8 mouse cellular contexts compared by ENCODE assay signal in genomic region chr13:53096615-53097014, GRCm38 (mm10).
DNase-seq lines count a peak whose midpoint lies in the region; ATAC-seq and TF ChIP-seq lines count a peak whose summit lies in the region.

No protein-coding gene starts in this region.

- H3K36me3 ChIP-seq in ES-Bruce4 (ENCODE audit: control insufficient read depth, insufficient read depth, low read length, poor library complexity, severe bottlenecking) = no peaks in the 10 kb centered on the region

- peak; percentile 95 for TF ChIP-seq CTCF in ES-Bruce4 (IDR thresholded peaks at IDR 0.05; ENCODE audit: low read depth, low read length)

- H3K9me3 ChIP-seq in ES-Bruce4 (replicated peaks; ENCODE audit: control insufficient read depth, insufficient read depth, low read length, poor library complexity, severe bottlenecking) = no peaks in the 10 kb centered on the region

- TF ChIP-seq EP300 in ES-Bruce4 (IDR thresholded peaks at IDR 0.05; ENCODE audit: insufficient read depth, low read depth, low read length) = no peak

- ATAC-seq in CD4-positive, CD25-positive, alpha-beta regulatory T cell, adult 4 months = no peak

- no peak overlapping the region for H3K9ac ChIP-seq in ES-Bruce4 (ENCODE audit: low read depth, poor library complexity, severe bottlenecking)

- DNase-seq in CD4-positive, CD25-positive, alpha-beta regulatory T cell, adult 2 months (ENCODE audit: low read depth, low spot score) = peak; percentile 60
- peak; percentile 27 for DNase-seq in cerebellum, adult 11-12 months
- DNase-seq in gastrocnemius, adult 8-10 months (ENCODE audit: low spot score in 2 of 2) = peak; percentile 39 to 47
- peak; percentile 47 to 79 for DNase-seq in layer of hippocampus, adult 8-10 months (ENCODE audit: low spot score in 2 of 2)
- DNase-seq in lung, postnatal 36 days = peak; percentile 75
- peak; percentile 62 for DNase-seq in right cerebral cortex, postnatal 25 days

- no peaks in the 10 kb centered on the region for H3K4me1 ChIP-seq in ES-Bruce4 (ENCODE audit: control insufficient read depth, insufficient read depth, low read length)

- no peak for TF ChIP-seq POLR2A in ES-Bruce4 (IDR thresholded peaks at IDR 0.05; ENCODE audit: insufficient read depth, low read length)

- no peaks in the 10 kb centered on the region for H3K27me3 ChIP-seq in ES-Bruce4 (ENCODE audit: control insufficient read depth, insufficient read depth, low read length, poor library complexity, severe bottlenecking)

- H3K27ac ChIP-seq in ES-Bruce4 (ENCODE audit: insufficient read depth, low read length) = no peak overlapping the region

- no peak overlapping the region for H3K4me3 ChIP-seq in ES-Bruce4 (ENCODE audit: low read depth, low read length)
